Mouse (Mus musculus): ENCODE data around the gene Idh3a. TPM values are rescaled to one million over a fixed set of nuclear protein-coding genes. Genes with fewer than 3 reads are reported as not detected.

The Idh3a gene
- polyA plus RNA-seq, 1 experiment from 2014 or later, result 145 TPM

DNA sequence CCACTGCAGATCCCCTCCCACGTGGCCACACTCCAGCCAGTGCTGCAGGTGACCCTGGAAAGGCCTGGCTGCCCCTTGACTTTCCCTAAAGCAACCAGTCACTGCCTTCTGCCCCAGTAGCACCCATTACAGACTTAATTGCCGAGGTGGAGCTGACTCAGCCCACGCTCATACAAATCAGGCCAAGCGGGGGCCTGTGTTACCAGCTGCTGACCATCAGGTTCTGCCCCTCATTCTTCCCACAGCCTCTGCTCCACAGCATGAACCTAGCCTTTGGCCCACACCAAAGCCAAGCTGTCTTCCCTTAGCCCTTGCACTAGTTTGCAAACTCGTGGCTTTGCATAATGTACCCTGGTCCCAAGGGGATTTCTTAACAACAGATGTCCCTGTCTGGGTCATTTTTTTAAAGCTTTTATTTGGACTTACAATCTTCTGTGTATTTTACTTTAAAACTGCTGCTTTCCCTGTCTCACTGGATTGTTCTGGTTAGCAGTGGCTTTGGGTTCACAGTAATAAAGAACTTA lies 18.1 kb downstream of the Idh3a start:
- Histone ChIP-seq H3K36me3 (ENCODE audit: control insufficient read depth, insufficient read depth, low read length) (peaks cover 55% of the 10 kb centered on the region), H3K9ac (ENCODE audit: low read depth, low read length) (no peak overlapping the region), H3K4me3 (ENCODE audit: low read length) (no peak overlapping the region), H3K27ac (ENCODE audit: low read depth, low read length) (no peak overlapping the region), H3K4me2 (replicated peaks; ENCODE audit: low read depth, low read length) (no peak overlapping the region), H3K4me1 (ENCODE audit: control insufficient read depth, insufficient read depth, low read length) (no peaks in the 10 kb centered on the region), H3K9me3 (ENCODE audit: control insufficient read depth, low read length) (no peaks in the 10 kb centered on the region), H3K27me3 (ENCODE audit: control insufficient read depth, insufficient read depth, low read length) (no peaks in the 10 kb centered on the region)
- WGBS, result 77% methylated on average over 5 of the region's 5 CpGs
- no peak for ATAC-seq (ENCODE audit: low FRiP score, low TSS enrichment)

GRCm38 (mm10) chr9:54604886-54605285 lies 18.8 kb downstream of the Idh3a start:
- Histone ChIP-seq H3K27ac (ENCODE audit: low read depth, low read length) (no peak overlapping the region), H3K4me3 (ENCODE audit: low read length) (no peak overlapping the region), H3K36me3 (ENCODE audit: control insufficient read depth, insufficient read depth, low read length) (peaks cover 48% of the 10 kb centered on the region), H3K9me3 (ENCODE audit: control insufficient read depth, low read length) (no peaks in the 10 kb centered on the region), H3K4me1 (ENCODE audit: control insufficient read depth, insufficient read depth, low read length) (no peaks in the 10 kb centered on the region), H3K27me3 (ENCODE audit: control insufficient read depth, insufficient read depth, low read length) (no peaks in the 10 kb centered on the region), H3K4me2 (replicated peaks; ENCODE audit: low read depth, low read length) (no peak overlapping the region), H3K9ac (ENCODE audit: low read depth, low read length) (no peak overlapping the region)
- 60% methylated on average over 4 of the region's 4 CpGs for WGBS
- ATAC-seq (ENCODE audit: low FRiP score, low TSS enrichment), result no peak

DNA sequence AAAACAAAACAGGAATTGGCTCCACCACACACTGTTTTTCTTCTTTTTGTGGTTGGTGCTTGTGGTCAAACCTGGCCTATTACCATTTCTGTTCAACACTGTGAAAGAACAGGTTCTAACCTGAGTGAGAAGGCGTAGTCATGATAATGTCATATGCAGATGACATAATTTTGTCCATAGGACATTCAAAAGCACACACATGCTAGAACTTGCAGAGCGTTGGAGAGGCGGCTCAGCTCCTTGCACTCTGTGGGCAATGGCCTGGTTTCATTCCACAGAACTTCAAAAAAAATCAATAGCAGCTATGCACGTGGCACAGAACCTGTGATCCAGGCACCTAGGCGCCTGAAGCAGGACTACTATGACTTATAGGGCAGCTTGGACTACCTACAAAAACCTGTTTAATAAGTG lies 26.7 kb downstream of the Idh3a start:
- Histone ChIP-seq H3K4me1 (ENCODE audit: control insufficient read depth, insufficient read depth, low read length) (no peaks in the 10 kb centered on the region), H3K9me3 (ENCODE audit: control insufficient read depth, low read length) (no peaks in the 10 kb centered on the region), H3K4me2 (replicated peaks; ENCODE audit: low read depth, low read length) (no peak overlapping the region), H3K9ac (ENCODE audit: low read depth, low read length) (no peak overlapping the region), H3K27ac (ENCODE audit: low read depth, low read length) (no peak overlapping the region), H3K27me3 (ENCODE audit: control insufficient read depth, insufficient read depth, low read length) (no peaks in the 10 kb centered on the region), H3K4me3 (ENCODE audit: low read length) (no peak overlapping the region), H3K36me3 (ENCODE audit: control insufficient read depth, insufficient read depth, low read length) (no peaks in the 10 kb centered on the region)
- ATAC-seq (ENCODE audit: low FRiP score, low TSS enrichment), result no peak
- 83% methylated on average over 5 of the region's 5 CpGs for WGBS

DNA sequence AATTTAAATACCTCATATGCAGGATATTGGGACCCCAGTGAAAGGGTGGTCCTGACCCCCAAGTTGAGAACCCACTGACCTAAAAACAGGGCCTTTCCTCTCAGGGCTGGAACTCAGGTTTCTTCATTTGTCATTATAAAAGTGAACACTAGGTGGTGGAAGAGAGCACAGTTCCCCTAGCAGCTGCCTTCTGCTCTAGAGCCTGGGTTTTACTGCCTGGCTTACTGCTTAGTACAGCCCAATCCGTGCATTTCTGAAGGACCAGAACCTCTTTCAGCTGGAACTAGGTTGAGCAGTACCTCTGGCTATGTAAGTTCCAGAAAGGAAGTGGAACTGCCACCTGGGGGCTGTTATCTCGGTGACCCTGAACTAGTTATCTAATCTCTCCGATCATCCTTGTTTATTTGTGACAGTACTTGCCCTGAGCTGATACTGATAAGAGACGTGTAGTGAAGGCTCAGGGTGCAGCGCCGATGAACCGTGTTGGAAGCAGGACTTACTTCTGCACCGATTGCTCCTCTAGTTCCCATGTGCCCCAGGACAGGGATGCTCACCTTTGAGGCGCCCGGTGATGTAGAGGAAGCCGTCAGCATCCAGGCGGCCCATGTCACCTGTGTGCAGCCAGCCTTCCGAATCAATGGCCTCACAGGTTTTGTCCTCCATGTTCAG lies 28.2 kb downstream of the Idh3a start:
- peak; percentile 62; the same call in 1 of the 2 replicates for ATAC-seq (ENCODE audit: low FRiP score, low TSS enrichment)
- Histone ChIP-seq H3K4me1 (ENCODE audit: control insufficient read depth, insufficient read depth, low read length) (no peaks in the 10 kb centered on the region), H3K36me3 (ENCODE audit: control insufficient read depth, insufficient read depth, low read length) (no peaks in the 10 kb centered on the region), H3K27ac (ENCODE audit: low read depth, low read length) (no peak overlapping the region), H3K4me2 (replicated peaks; ENCODE audit: low read depth, low read length) (no peak overlapping the region), H3K4me3 (ENCODE audit: low read length) (no peak overlapping the region), H3K9me3 (ENCODE audit: control insufficient read depth, low read length) (no peaks in the 10 kb centered on the region), H3K27me3 (ENCODE audit: control insufficient read depth, insufficient read depth, low read length) (no peaks in the 10 kb centered on the region), H3K9ac (ENCODE audit: low read depth, low read length) (no peak overlapping the region)
- WGBS, result 71% methylated on average over 13 of the region's 13 CpGs

- WGBS, result 94% methylated on average over 5 of the region's 5 CpGs
- no peaks in the 10 kb centered on the region for H3K27me3 ChIP-seq (ENCODE audit: control insufficient read depth, insufficient read depth, low read length)
- no peak overlapping the region for H3K4me3 ChIP-seq (ENCODE audit: low read length)
- no peak overlapping the region for H3K9ac ChIP-seq (ENCODE audit: low read depth, low read length)
- H3K4me1 ChIP-seq (ENCODE audit: control insufficient read depth, insufficient read depth, low read length), result no peaks in the 10 kb centered on the region
- no peak for ATAC-seq (ENCODE audit: low FRiP score, low TSS enrichment)
- H3K27ac ChIP-seq (ENCODE audit: low read depth, low read length), result no peak overlapping the region
- H3K9me3 ChIP-seq (ENCODE audit: control insufficient read depth, low read length), result no peaks in the 10 kb centered on the region
- no peaks in the 10 kb centered on the region for H3K36me3 ChIP-seq (ENCODE audit: control insufficient read depth, insufficient read depth, low read length)
- no peak overlapping the region for H3K4me2 ChIP-seq (replicated peaks; ENCODE audit: low read depth, low read length)
Measured at GRCm38 (mm10) chr9:54627240-54627639, 41.1 kb downstream of the Idh3a start.

DNA sequence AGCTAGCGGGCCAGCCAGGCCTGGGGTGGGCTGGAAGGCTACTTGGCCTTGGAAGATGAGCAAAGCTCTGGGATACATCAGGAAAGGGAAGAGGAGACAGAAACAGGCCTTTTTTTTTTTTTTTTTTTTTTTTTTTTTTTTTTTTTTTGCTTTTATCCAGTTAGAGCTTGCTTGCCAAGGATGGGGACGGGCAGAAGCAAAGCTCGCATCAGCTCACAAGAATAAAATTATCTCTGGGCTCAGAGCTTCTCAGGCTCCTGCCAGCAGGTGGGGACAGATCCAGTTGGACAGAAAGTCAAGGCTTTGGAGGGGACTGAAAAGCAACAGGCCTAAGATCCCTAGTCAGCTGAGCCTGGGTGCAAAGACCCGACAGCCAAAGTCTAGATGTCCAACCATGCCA lies 42.6 kb downstream of the Idh3a start:
- ATAC-seq (ENCODE audit: low FRiP score, low TSS enrichment), result no peak
- no peak overlapping the region for H3K9ac ChIP-seq (ENCODE audit: low read depth, low read length)
- no peak overlapping the region for H3K27ac ChIP-seq (ENCODE audit: low read depth, low read length)
- no peaks in the 10 kb centered on the region for H3K4me1 ChIP-seq (ENCODE audit: control insufficient read depth, insufficient read depth, low read length)
- no peak overlapping the region for H3K4me2 ChIP-seq (replicated peaks; ENCODE audit: low read depth, low read length)
- H3K9me3 ChIP-seq (ENCODE audit: control insufficient read depth, low read length), result no peaks in the 10 kb centered on the region
- H3K4me3 ChIP-seq (ENCODE audit: low read length), result no peak overlapping the region
- no peaks in the 10 kb centered on the region for H3K27me3 ChIP-seq (ENCODE audit: control insufficient read depth, insufficient read depth, low read length)
- H3K36me3 ChIP-seq (ENCODE audit: control insufficient read depth, insufficient read depth, low read length), result no peaks in the 10 kb centered on the region
- WGBS, result 92% methylated on average over 4 of the region's 4 CpGs

DNA sequence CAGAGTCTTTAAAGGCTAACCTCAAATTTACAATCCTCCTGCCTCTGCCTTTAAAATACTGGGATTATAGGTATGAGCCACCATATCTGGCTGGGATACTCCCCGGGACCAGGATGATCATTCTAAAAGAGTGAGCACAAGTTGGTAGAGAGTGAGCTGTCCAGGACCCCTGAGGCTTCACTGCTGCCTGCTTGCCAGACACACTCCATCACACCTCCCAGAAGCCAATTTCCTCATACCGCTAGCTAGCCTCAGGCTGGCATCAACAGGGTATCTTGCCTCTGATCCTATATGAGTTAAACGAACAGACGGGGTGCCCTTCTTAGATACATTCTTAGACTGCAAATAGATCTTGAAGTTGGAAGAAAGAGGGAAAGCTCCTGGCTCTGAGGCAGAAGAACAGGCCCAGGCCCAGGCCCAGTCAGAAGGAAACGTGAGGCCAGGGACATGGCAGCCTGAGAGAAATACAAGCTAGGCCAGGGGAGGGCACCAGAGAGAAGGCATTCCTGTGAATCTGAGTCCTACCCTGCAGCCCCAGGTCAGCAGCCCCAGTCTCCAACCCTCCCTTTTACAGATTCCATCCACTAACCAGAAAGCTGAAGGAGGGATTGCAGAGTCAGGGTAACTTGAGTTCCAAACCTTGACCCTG lies 43.6 kb downstream of the Idh3a start:
- no peaks in the 10 kb centered on the region for H3K9me3 ChIP-seq (ENCODE audit: control insufficient read depth, low read length)
- no peak overlapping the region for H3K27ac ChIP-seq (ENCODE audit: low read depth, low read length)
- H3K4me1 ChIP-seq (ENCODE audit: control insufficient read depth, insufficient read depth, low read length), result no peaks in the 10 kb centered on the region
- H3K9ac ChIP-seq (ENCODE audit: low read depth, low read length), result no peak overlapping the region
- no peak for ATAC-seq (ENCODE audit: low FRiP score, low TSS enrichment)
- 77% methylated on average over 5 of the region's 5 CpGs for WGBS
- H3K4me3 ChIP-seq (ENCODE audit: low read length), result no peak overlapping the region
- H3K27me3 ChIP-seq (ENCODE audit: control insufficient read depth, insufficient read depth, low read length), result no peaks in the 10 kb centered on the region
- H3K36me3 ChIP-seq (ENCODE audit: control insufficient read depth, insufficient read depth, low read length), result no peaks in the 10 kb centered on the region
- H3K4me2 ChIP-seq (replicated peaks; ENCODE audit: low read depth, low read length), result no peak overlapping the region

- no peak for ATAC-seq (ENCODE audit: low FRiP score, low TSS enrichment)
- H3K27me3 ChIP-seq (ENCODE audit: control insufficient read depth, insufficient read depth, low read length), result no peaks in the 10 kb centered on the region
- H3K36me3 ChIP-seq (ENCODE audit: control insufficient read depth, insufficient read depth, low read length), result no peaks in the 10 kb centered on the region
- no peak overlapping the region for H3K4me3 ChIP-seq (ENCODE audit: low read length)
- H3K4me1 ChIP-seq (ENCODE audit: control insufficient read depth, insufficient read depth, low read length), result no peaks in the 10 kb centered on the region
- no peaks in the 10 kb centered on the region for H3K9me3 ChIP-seq (ENCODE audit: control insufficient read depth, low read length)
- H3K27ac ChIP-seq (ENCODE audit: low read depth, low read length), result no peak overlapping the region
- no peak overlapping the region for H3K9ac ChIP-seq (ENCODE audit: low read depth, low read length)
- H3K4me2 ChIP-seq (replicated peaks; ENCODE audit: low read depth, low read length), result no peak overlapping the region
Measured at GRCm38 (mm10) chr9:54630905-54631304, 44.8 kb downstream of the Idh3a start.

- Histone ChIP-seq H3K27ac (ENCODE audit: low read depth, low read length) (no peak overlapping the region), H3K4me2 (replicated peaks; ENCODE audit: low read depth, low read length) (no peak overlapping the region), H3K4me3 (ENCODE audit: low read length) (no peak overlapping the region), H3K9ac (ENCODE audit: low read depth, low read length) (no peak overlapping the region), H3K4me1 (ENCODE audit: control insufficient read depth, insufficient read depth, low read length) (no peaks in the 10 kb centered on the region), H3K36me3 (ENCODE audit: control insufficient read depth, insufficient read depth, low read length) (no peaks in the 10 kb centered on the region), H3K27me3 (ENCODE audit: control insufficient read depth, insufficient read depth, low read length) (no peaks in the 10 kb centered on the region), H3K9me3 (ENCODE audit: control insufficient read depth, low read length) (no peaks in the 10 kb centered on the region)
- ATAC-seq (ENCODE audit: low FRiP score, low TSS enrichment), result no peak
- WGBS, result 78% methylated on average over 2 of the region's 2 CpGs
Measured at GRCm38 (mm10) chr9:54633401-54633800, 47.3 kb downstream of the Idh3a start.
